Mouse (Mus musculus): ENCODE data around the gene Wnt2b.

The Wnt2b gene

GRCm38 (mm10) chr3:104963331-104964276, 1.9 kb upstream of the Wnt2b start:
- DNase-seq: no peak

GRCm38 (mm10) chr3:104962866-104963265, 1.1 kb upstream of the Wnt2b start:
- no peak for DNase-seq

- DNase-seq: no peak
Measured at GRCm38 (mm10) chr3:104962141-104962611, 455 bp upstream of the Wnt2b start.

GRCm38 (mm10) chr3:104960026-104961000, 1.4 kb downstream of the Wnt2b start:
- no peak for DNase-seq

GRCm38 (mm10) chr3:104956131-104956581, 5.6 kb downstream of the Wnt2b start:
- peak; percentile 17 for DNase-seq

- no peak for DNase-seq
Measured at GRCm38 (mm10) chr3:104954551-104954950, 7.2 kb downstream of the Wnt2b start.

- DNase-seq: no peak
Measured at GRCm38 (mm10) chr3:104954137-104954536, 7.6 kb downstream of the Wnt2b start.

GRCm38 (mm10) chr3:104952891-104953670, 8.6 kb downstream of the Wnt2b start:
- DNase-seq: no peak

- no peak for DNase-seq
Measured at GRCm38 (mm10) chr3:104950926-104951325, 10.8 kb downstream of the Wnt2b start.

GRCm38 (mm10) chr3:104944894-104945293, 16.8 kb downstream of the Wnt2b start:
- DNase-seq: no peak

- DNase-seq: no peak
Measured at GRCm38 (mm10) chr3:104943333-104943732, 18.4 kb downstream of the Wnt2b start.

GRCm38 (mm10) chr3:104942682-104943081, 19.0 kb downstream of the Wnt2b start:
- DNase-seq: no peak

GRCm38 (mm10) chr3:104940691-104941090, 21.0 kb downstream of the Wnt2b start:
- no peak for DNase-seq

- DNase-seq: no peak
Measured at GRCm38 (mm10) chr3:104938327-104938726, 23.4 kb downstream of the Wnt2b start.

GRCm38 (mm10) chr3:104937728-104938305, 23.9 kb downstream of the Wnt2b start:
- no peak for DNase-seq

GRCm38 (mm10) chr3:104929385-104929784, 32.3 kb downstream of the Wnt2b start:
- no peak for DNase-seq

- DNase-seq: no peak
Measured at GRCm38 (mm10) chr3:104914986-104915385, 46.7 kb downstream of the Wnt2b start.

- no peak for DNase-seq
Measured at GRCm38 (mm10) chr3:104909195-104909594, 52.5 kb downstream of the Wnt2b start.

- no peak for DNase-seq
Measured at GRCm38 (mm10) chr3:104906007-104906406, 55.7 kb downstream of the Wnt2b start.

GRCm38 (mm10) chr3:104905389-104905788, 56.3 kb downstream of the Wnt2b start:
- no peak for DNase-seq

GRCm38 (mm10) chr3:104901154-104901553, 60.6 kb downstream of the Wnt2b start:
- no peak for DNase-seq

GRCm38 (mm10) chr3:104896141-104896540, 65.6 kb downstream of the Wnt2b start:
- DNase-seq: no peak

Data from kidney, adult 9 months (tissue).